Mouse (Mus musculus) E14TG2a.4 (cell line): ENCODE measurements around the gene Nicn1.
"Not testable (repeated sequence)": the region's sequence is repeated elsewhere in the genome, so short reads cannot be mapped to it uniquely, and the experiment has no call there.

ENCODE experiments used
- H3K27me3 ChIP-seq: 2 replicates; pipeline ENCODE4 v1.6.1; 2014; ENCODE audit warnings: low read length, control low read depth; ENCODE audit not compliant: insufficient read depth
- H3K36me3 ChIP-seq: 2 replicates; pipeline ENCODE4 v1.6.1; 2014; ENCODE audit warnings: low read length, control low read depth; ENCODE audit not compliant: insufficient read depth
- H3K4me1 ChIP-seq: replicated peaks from 2 replicates; pipeline ENCODE4 v1.6.1; 2014; ENCODE audit warnings: low read depth, low read length, control low read depth
- H3K4me3 ChIP-seq: replicated peaks from 2 replicates; pipeline ENCODE4 v1.5.1; 2014; ENCODE audit warnings: mild to moderate bottlenecking, low read length
- H3K9me3 ChIP-seq: 2 replicates; pipeline ENCODE4 v1.6.1; 2014; ENCODE audit warnings: low read length, control low read depth
- CTCF ChIP-seq: conservative IDR thresholded peaks from 2 replicates; pipeline ENCODE4 v1.5.1; 2014; ENCODE audit warnings: low read length
- NANOG ChIP-seq: IDR thresholded peaks from 2 replicates; pipeline ENCODE4 v1.6.1; 2014; ENCODE audit warnings: borderline replicate concordance, low read length, mixed read lengths
- POU5F1 ChIP-seq: IDR thresholded peaks from 2 replicates; pipeline ENCODE4 v1.6.1; 2014; ENCODE audit warnings: low read length, borderline replicate concordance

Nicn1 gene

DNA sequence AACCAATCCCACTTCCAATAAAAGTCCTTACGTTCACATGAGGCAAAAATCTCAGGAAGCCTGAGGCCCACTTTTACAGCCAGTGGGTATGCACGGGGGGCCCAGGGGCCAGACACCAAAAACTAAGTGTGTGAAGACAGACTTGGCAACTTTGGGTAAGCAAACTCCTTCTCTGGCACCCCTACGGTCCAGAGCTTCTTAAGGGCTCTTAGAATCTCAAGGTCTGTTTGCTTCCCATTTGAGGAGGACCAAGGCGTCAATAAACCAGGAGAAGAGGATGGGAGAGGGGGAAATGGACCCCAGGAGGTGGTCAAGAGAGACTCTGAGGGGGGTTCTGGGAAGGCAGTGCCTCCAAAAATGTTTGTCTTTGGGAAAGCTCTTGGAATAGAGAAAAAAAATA lies 16.7 kb upstream of the Nicn1 start:
- Histone ChIP-seq H3K4me1 (peaks cover 62% of the 10 kb centered on the region), H3K4me3 (no peak overlapping the region), H3K9me3 (no peaks in the 10 kb centered on the region), H3K36me3 (no peaks in the 10 kb centered on the region), H3K27me3 (0 out of 2 replicates have a peak, but pooled peaks cover 3% of the 10 kb centered on the region)
- TF ChIP-seq POU5F1 (no peak), NANOG (no peak), CTCF (no peak)

DNA sequence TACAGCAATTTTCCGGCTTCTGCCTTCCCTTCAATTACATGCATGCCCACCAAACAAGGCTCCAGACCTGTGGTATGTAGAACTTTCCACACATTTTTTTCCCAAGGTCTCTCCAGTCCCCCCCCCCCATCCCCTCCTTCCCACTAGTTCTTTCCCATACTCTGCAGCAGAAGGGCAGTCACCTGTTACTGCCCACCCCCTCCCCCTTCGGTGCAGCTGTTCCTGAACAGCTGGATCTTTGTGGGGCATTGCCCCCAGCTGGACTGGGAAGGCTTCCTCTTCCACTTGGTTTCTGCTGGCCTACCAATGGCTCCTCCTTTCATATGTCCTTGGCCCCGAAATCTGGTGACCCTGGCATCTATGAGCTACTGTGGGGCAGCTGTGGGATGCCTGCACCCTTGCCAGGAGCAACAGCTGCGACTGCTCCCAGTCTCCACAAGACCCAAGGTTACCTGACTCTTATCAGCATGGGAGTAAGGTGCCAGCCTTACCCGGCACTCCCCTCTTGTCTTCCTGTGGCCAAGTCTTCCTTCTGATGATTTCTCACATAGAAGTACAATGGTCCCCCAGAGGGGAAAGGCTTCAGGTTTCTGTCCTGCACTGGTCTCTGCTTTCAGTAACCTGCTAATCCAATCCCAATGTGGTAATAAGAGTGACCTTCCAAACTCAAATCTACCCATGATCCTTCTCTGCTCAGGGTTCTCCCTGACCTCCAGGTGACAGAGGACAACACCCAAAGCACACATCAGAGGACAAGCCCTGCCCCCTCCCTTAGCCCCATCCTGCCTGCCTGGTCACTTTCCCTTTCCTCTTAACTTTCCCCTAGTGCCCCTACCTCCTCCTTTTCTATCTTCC lies 15.5 kb upstream of the Nicn1 start:
- Histone ChIP-seq H3K9me3 (no peaks in the 10 kb centered on the region), H3K4me1 (peaks cover 54% of the 10 kb centered on the region), H3K27me3 (0 out of 2 replicates have a peak, but pooled peaks cover 3% of the 10 kb centered on the region), H3K36me3 (no peaks in the 10 kb centered on the region), H3K4me3 (no peak overlapping the region)
- no peak for TF ChIP-seq NANOG
- no peak for TF ChIP-seq POU5F1
- TF ChIP-seq CTCF: no peak

DNA sequence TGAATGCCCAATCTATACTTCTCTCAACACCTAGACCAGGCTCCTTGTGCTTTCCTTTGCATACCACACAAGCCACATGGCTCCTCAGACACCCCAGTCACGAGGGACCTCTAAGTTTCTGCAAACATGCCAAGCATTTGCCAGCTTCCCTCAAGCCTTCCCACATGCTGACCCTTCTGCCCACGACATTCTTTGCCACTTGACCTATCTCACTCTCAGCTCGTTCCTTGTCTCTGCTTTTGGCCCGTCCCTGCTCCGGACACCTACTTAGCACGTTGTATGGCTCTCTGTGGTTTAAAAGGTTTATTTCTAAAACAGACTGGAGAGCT lies 14.9 kb upstream of the Nicn1 start:
- H3K9me3 ChIP-seq: no peaks in the 10 kb centered on the region
- TF ChIP-seq CTCF (no peak), POU5F1 (no peak), NANOG (no peak)
- H3K4me1 ChIP-seq: peaks cover 54% of the 10 kb centered on the region
- H3K36me3 ChIP-seq: no peaks in the 10 kb centered on the region
- H3K4me3 ChIP-seq: no peak overlapping the region
- H3K27me3 ChIP-seq: 0 out of 2 replicates have a peak, but pooled peaks cover 3% of the 10 kb centered on the region

DNA sequence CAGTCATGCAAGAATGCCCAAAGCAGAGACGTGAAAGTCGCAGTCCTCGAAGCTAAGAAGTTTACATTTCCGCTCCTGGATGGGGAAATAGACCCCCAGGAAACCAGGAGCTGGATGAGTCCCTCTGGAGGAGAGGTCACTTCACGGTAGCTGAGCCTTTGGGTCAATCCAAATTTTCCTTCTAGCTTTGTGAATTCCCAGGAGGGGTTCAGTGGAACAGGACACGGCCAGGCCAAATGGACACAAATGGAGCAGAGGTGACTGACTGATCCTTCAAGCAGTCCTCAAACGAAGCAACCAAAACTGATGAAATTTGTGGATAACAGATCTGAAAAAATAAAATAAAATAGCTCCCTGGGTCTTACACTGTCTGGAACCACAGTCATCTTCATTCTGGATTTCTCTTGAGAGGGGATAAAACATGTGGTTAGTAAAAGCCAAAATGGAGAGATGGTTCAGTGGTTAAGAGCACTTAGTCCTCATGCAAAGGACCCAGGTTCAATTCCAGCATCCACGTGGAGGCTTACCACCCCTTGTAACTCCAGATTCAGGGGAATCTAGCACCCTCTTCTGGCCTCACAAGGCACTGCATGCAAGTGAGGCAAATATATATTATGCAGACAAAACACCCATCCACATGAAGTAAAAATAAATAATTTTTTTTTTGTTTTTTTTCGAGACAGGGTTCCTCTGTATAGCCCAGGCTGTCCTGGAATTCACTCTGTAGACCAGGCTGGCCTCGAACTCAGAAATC lies 11.4 kb upstream of the Nicn1 start:
- no peaks in the 10 kb centered on the region for H3K36me3 ChIP-seq
- TF ChIP-seq POU5F1 (no peak), CTCF (peak; percentile 96)
- no peaks in the 10 kb centered on the region for H3K27me3 ChIP-seq
- H3K9me3 ChIP-seq: no peaks in the 10 kb centered on the region
- no peak overlapping the region for H3K4me3 ChIP-seq
- H3K4me1 ChIP-seq: peaks cover 30% of the 10 kb centered on the region

DNA sequence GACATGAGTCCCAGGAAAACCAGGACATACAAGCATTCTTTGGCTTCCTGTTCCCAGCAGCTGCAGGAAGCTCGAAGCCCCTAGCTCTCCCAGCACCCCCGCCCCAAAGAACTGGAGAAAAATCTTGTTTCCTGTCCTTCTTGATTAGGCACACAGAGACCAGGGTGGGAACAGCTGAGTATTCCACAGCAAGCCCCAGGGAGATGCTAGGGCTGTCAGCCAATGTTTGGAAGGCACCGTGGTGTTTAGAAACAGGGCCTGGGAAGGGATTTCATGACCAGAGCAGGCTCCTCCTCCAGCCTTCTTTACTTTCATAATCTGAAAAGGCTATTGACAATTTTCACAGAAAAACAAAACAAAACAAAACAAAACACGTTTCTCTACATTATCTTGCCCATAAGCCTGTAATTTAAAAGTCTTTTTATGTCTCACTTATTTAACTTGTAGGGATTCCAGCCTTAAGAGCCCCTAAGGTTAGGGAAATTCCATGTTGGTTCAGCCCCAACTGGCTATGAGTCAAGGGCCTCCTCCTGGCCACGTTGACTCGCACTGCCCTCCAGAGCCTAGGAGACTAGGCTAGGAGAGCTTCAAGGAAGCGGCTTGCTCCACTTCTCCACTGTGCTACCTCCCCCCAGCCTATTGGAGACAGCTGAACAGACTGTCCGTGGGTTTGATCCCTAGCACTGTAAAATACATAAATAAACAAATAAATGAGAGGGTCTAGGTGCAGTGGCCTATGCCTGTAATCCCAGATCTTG lies 10.0 kb upstream of the Nicn1 start:
- H3K27me3 ChIP-seq: no peaks in the 10 kb centered on the region
- H3K9me3 ChIP-seq: no peaks in the 10 kb centered on the region
- no peak overlapping the region for H3K4me3 ChIP-seq
- H3K4me1 ChIP-seq: peaks cover 18% of the 10 kb centered on the region
- TF ChIP-seq NANOG (no peak), POU5F1 (no peak), CTCF (no peak)
- H3K36me3 ChIP-seq: no peaks in the 10 kb centered on the region

DNA sequence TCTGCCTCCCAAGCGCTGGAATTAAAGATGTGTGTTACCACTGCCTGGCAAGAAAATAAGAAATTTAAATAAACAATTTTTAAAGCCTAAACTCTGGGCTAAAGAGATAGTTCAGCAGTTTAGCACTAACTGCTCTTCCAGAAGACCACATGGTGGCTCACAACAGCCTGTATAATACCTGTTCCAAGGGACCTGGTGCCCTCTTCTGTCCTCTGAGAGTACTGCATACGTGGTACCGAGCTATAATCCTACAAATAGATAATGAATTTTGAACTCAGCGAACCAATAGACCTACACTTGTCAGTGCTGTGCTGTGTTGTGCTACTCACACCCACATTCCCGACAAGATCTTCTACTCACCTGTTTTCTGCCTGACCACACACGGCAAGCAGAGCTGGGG lies 5.8 kb upstream of the Nicn1 start:
- TF ChIP-seq POU5F1 (no peak), CTCF (peak; percentile 86)

DNA sequence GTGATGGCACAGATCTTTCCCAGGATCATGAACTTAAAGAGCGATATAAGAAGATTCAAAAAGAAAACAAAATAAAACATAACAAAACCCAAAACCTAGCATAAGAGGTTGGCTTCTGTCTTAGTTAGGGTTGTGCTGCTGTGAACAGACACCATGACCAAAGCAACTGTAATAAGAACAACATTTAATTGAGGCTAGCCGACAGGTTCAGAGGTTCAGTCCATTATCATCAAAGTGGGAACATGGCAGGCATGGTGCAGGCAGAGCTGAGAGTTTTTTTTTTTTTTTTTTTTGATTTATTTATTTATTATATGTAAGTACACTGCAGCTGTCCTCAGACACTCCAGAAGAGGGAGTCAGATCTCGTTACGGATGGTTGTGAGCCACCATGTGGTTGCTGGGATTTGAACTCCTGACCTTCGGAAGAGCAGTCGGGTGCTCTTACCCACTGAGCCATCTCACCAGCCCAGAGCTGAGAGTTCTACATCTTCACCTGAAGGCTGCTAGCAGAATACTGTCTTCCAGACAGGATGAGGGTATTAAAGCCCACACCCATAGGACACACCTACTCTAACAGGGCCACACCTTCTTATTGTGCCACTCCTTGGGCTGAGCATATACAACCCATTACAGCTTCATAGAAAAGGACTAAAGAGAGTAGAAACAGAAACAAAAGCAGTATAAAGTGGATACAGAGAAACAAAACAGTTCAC lies 2.5 kb upstream of the Nicn1 start:
- not testable (repeated sequence) for H3K9me3 ChIP-seq, H3K4me3 ChIP-seq, H3K27me3 ChIP-seq, H3K36me3 ChIP-seq
- H3K4me1 ChIP-seq: peaks cover 40% of the 10 kb centered on the region

More for the DNA sequence above, 5.8 kb upstream of the Nicn1 start:
- Histone ChIP-seq H3K9me3 (no peaks in the 10 kb centered on the region), H3K36me3 (no peaks in the 10 kb centered on the region), H3K4me1 (peaks cover 24% of the 10 kb centered on the region), H3K27me3 (no peaks in the 10 kb centered on the region), H3K4me3 (no peak overlapping the region)

DNA sequence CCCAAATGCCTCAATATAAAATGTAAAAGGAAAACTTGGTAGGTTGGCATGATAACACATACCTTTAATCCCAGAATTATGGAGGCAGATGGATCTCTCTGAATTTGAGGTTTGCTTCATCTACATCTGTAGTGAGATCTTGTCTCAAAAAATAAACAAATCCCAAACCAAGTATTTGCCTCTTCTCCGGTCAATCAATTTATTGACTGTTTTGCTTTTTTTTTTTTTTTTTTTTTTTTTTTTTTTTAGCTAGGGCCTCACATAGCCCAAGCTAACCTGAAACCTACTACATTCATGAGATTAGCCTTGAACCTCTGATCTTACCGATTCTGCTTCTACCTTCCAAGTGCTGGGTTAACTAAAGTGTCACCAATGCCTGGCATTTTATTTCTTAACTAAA lies 882 bp upstream of the Nicn1 start:
- Histone ChIP-seq H3K27me3 (no peaks in the 10 kb centered on the region), H3K9me3 (no peaks in the 10 kb centered on the region), H3K36me3 (peaks cover 12% of the 10 kb centered on the region), H3K4me1 (peaks cover 41% of the 10 kb centered on the region), H3K4me3 (peak overlapping the region; percentile 82)
- no peak for TF ChIP-seq POU5F1
- no peak for TF ChIP-seq NANOG
- no peak for TF ChIP-seq CTCF
